Mouse (Mus musculus): ENCODE data around the gene Zfp454. TPM values are rescaled to one million over a fixed set of nuclear protein-coding genes. Genes with fewer than 3 reads are reported as not detected.

Gene Zfp454
- polyA plus RNA-seq (2017; shearing (Covaris generic)): not detected

DNA sequence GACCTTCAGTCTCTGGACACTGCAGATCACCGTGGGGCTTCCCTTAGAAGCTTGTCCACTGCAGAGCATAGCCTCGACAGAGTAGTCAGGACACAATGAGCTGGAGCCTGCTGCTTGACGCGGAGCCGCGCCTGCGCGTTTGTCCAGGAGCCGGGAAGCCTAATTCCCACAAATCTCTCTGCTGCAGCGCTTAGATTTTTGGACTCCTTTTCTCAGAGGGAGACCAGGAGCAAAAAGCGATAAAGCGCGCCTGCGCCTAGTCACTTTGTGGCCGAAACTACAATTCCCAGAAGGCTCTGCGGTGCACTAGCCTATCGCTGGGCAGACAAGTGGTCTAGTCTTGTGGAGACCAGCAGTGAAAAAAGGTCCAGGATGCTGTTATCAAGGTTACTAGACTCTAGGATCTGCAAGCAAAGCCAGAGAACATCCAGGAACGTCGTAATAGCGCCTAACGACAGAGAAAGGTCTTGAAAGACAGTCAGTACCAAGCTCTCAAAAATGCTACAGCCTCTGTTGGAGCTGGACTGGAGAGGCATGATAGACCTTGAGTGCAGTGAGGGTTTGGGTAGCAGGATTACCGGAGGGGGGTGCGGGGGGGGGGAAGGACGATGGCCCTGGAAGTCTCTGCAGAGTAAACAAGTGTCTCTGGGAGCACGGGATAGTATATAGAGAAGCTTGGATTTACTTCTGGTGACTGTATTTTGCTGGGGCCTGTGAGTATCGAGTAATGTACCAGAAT, at the start of gene Zfp454:
Gene Zfp454, minus strand, starts transcription at position 262 of the 739 bp plus-strand sequence.

DNA sequence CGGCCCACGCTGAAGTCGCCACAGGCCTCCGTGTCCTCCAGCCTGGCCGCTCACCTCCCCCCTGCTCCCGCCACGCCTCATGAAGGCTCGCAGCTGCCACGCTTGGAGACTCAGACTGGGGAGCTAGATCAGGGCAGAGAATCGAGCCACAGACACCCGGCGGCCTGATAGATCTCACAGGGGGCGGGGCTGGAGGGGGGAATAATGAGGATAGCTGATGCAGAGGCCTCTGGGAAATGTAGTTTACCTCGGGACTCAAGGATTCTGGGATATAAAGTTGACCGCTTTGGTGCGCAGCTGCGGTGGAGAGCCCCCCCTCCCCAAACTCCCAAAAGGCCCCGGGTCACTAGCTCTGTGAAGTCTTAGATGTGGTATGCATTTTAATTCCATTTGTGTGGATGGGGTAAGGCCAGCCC, 44.0 kb upstream of the Zfp454 start, which contains the start of gene Zfp354b:
Gene Zfp354b, minus strand, starts transcription at position 183 of the 416 bp plus-strand sequence.

DNA sequence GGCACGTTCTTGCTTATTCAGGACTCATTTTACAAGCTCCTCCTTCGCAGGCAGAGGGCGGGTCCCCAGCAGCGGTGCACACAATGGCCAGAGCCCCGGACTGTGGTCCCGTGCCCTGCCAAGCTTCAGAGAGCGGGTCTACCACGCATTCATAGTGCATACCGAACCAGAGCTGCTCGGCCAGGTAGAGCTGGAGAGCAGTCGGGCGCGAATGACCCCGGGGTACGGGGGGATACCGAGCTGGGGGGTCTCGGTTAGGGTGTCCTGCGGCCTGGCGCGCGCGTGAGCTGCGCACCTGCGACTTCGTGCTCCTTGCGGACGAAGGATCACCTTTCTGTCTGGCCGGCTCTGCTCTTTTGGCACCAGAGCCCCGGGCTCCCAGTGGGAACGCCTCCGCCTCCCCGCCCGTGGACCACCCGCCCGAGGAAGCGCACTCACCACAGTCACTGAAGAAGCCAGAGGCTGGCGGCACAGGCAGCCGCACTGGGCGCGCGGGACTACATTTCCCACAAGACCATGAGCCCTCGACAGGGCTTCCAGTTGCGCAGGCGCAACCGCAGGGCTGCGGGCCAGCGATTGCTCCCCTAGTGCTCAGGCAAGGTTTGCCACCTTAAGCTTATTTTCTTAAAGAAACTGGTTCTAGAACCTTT, 28.3 kb upstream of the Zfp454 start, which contains the start of gene Zfp2:
Gene Zfp2, minus strand, starts transcription at position 495 of the 650 bp plus-strand sequence.

DNA sequence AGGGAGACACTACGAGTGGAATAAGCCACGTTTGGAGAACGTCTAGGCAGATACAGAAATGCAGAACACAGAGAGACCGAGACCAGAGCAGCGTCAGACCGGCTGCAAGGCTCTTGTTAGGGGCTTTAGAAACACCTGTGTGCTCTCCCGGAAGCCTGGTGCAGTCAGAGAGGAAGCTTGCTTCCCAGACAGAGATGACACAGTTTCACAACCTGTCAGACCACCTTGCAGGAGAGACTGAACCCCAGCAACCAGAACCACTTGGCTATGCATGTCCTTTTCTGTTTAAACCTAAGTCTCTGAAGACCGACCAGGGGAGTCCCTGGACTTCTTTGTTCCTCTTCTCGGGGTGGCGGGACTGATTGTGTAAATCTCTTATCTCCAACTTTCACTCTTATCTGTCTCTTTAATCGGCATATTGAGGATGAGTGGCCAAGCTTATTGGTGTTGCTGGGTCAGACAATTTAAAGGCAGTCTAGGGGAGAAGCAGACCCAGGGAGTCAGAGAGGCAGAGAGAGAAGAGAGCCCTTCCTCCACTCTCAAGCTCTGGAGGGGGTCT, 37.2 kb downstream of the Zfp454 start, which contains the start of gene Grm6:
Gene Grm6, plus strand, starts transcription at position 509 of the 559 bp plus-strand sequence.

DNA sequence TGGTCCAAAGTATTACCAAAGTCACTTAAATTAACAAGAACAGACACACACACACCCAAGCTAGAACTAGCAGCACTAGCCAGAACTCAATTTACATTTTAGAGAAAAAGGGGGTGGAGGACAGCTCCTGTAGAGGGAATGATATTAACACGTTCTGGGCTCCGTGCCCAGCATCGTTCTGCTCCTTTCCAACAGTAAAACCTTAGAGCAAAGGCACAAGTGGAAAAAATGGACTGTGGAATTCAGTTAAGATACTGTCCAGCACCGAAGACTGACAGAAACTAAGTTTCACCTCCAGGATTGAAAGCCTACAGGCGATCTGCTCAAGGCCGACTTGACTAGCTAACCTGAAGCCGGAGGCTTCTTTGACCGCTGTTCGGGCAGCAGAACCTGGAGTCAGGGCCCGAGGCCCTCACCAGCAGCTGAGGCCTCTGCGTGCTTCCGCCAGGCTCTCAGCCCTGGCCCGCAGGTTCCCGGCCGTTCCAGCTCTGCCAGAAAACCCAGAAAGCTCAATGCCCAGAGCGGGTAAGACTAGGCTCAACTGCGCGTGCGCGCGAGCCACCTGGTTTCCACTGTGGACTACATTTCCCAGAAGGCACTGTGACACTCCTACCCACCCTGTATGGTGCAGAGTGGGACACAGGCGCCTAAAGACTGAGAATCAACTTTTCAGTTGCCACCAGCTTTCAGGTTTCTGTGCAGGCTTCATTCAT, 46.3 kb downstream of the Zfp454 start, which contains the start of gene Zfp879:
Gene Zfp879, minus strand, starts transcription at position 530 of the 713 bp plus-strand sequence.

DNA sequence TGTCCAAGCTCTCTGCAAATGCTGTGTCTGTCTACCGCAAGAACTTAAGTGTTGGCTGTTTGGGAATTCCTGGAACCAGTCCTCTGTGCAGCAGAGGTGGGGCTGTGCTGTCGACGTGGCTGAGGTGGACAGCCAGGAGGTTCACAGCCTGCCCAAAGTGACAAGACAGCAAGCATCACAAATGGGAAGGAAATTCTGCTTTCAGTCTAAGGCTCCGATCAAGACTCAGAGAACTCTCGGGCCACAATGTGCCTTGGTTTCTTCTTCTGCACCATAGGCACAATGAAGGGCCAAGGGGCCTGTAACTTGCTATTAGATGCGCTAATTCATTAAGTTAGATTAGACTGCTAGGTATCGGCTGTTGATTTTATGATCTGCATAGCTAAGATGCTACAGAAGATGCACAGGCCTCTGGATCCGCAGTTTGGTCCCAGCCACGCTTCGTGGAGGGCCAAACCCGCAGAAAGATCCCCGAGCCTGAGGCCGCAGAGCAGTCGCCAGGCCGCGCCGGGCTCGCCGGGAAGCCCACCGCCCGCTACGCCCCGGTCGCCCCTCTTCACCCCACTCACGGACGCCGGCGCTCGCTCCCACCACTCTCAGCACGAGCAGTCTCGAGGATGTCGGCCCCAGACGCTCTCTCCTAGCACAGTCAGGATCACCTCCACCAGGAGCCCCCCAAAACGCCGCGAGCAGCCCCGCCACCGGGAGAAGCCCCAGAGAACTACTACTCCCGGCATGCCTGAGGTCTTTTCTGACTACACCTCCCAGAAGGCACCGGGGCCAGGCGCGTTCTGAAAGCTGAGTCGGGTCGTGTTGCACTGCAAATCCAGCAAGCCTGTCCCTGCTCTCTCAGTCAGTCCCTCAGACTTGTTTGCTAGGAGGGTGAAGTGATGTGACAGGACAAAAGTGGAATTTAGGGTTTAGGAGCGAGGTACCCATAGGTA, 60.2 kb downstream of the Zfp454 start, which contains the start of gene Zfp354c:
Gene Zfp354c, minus strand, starts transcription at position 715 of the 944 bp plus-strand sequence.

Other genes with a start within 250 kb of the Zfp454 start
- gene Zfp354c, start 59.9 kb downstream of the Zfp454 start, polyA plus RNA-seq (2017; shearing (Covaris generic)): 4.0 TPM
- 0.13 TPM for gene Zfp879, start 46.1 kb downstream of the Zfp454 start, polyA plus RNA-seq (2017; shearing (Covaris generic))
- 0.13 TPM for gene Grm6, start 37.0 kb downstream of the Zfp454 start, polyA plus RNA-seq (2017; shearing (Covaris generic))
- gene Zfp2, start 28.5 kb upstream of the Zfp454 start, polyA plus RNA-seq (2017; shearing (Covaris generic)): 1.6 TPM
- not detected for gene Zfp354b, start 44.0 kb upstream of the Zfp454 start, polyA plus RNA-seq (2017; shearing (Covaris generic))
- gene 4933414I15Rik, start 56.1 kb upstream of the Zfp454 start, polyA plus RNA-seq (2017; shearing (Covaris generic)): not detected
- gene Prop1, start 66.1 kb upstream of the Zfp454 start, polyA plus RNA-seq (2017; shearing (Covaris generic)): not detected
- gene Olfr1378, start 78.9 kb upstream of the Zfp454 start, polyA plus RNA-seq (2017; shearing (Covaris generic)): not detected
- not detected for gene Olfr1377, start 94.3 kb upstream of the Zfp454 start, polyA plus RNA-seq (2017; shearing (Covaris generic))
- not detected for gene Olfr51, start 115.9 kb upstream of the Zfp454 start, polyA plus RNA-seq (2017; shearing (Covaris generic))
- gene Olfr54, start 126.6 kb upstream of the Zfp454 start, polyA plus RNA-seq (2017; shearing (Covaris generic)): not detected
- not detected for gene Olfr1375, start 160.5 kb upstream of the Zfp454 start, polyA plus RNA-seq (2017; shearing (Covaris generic))
- gene Zfp354a, start 171.6 kb upstream of the Zfp454 start, polyA plus RNA-seq (2017; shearing (Covaris generic)): not detected